Mouse (Mus musculus): ENCODE measurements at regions not wholly inside any gene's neighbourhood (a gene's known extent, or its start where the extent isn't known, plus 50 kb on each side); places are given as distances from the start of the nearest gene placed in this dataset.

DNA sequence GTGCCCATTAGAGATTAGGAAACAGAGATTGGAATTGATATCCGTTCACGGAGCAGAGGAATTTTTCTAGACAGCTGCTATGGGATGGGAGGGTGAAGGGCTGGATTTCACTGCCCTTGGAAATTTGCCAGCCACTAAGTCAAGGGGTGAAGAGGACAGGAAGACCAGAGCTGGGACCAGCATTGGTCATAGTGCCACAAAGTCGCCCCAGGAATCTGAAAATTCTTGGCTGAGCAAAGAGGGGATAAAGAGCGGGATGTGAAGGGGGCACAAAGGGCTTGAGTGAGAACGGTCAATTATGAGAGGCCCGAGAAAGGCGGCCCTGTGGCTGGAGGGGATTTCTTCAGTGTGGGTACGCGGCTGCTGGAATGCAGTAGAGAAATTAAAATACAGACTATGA, 189.6 kb downstream of the Vgll3 start:
- no peak for TF ChIP-seq CTCF (IDR thresholded peaks at IDR 0.05; ENCODE audit: low read depth)
- Histone ChIP-seq H3K4me1 (ENCODE audit: insufficient read depth) (no peaks in the 10 kb centered on the region), H3K9ac (no peak overlapping the region), H3K4me3 (ENCODE audit: low read depth, low read length) (no peak overlapping the region), H3K27me3 (ENCODE audit: insufficient read depth, low read length) (no peaks in the 10 kb centered on the region), H3K9me3 (ENCODE audit: low read depth, low read length) (no peaks in the 10 kb centered on the region), H3K4me2 (no peak overlapping the region), H3K27ac (ENCODE audit: low read depth) (no peak overlapping the region), H3K36me3 (ENCODE audit: insufficient read depth) (no peaks in the 10 kb centered on the region)
- no peak for ATAC-seq (ENCODE audit: insufficient read depth)
- 44% methylated on average over 9 of the region's 9 CpGs for WGBS
- peak; percentile 23 for DNase-seq

DNA sequence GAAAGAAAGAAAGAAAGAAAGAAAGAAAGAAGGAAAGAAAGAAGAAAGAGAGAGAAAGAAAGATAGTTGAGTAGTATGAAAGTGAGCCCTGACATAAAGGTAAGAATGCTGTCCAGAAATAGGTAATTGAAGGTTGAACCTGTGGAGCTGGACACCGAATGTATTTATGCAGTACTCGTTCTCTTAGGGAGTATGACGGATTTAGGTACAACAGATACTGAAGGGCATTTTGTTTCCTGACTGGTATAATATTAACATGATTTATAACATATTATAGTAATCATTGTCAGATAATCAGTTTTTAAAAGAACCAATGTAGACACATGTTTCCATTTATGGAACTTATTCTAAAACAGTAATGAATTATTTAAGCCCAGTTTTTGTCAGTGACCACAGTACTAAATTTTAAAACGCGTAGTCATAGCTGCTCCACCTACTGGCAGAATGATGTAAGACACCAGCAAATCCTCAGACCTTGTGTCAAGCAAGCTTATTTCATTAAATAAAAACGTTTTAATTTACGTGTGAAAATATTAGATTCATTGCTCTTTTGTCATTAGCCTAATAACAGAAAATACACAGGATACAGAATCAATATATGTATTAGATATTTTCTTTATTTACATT, 191.0 kb downstream of the Vgll3 start:
- Histone ChIP-seq H3K27me3 (ENCODE audit: insufficient read depth, low read length) (no peaks in the 10 kb centered on the region), H3K36me3 (ENCODE audit: insufficient read depth) (no peaks in the 10 kb centered on the region), H3K27ac (ENCODE audit: low read depth) (no peak overlapping the region), H3K9me3 (ENCODE audit: low read depth, low read length) (no peaks in the 10 kb centered on the region), H3K4me3 (ENCODE audit: low read depth, low read length) (no peak overlapping the region), H3K4me2 (no peak overlapping the region), H3K9ac (no peak overlapping the region), H3K4me1 (ENCODE audit: insufficient read depth) (no peaks in the 10 kb centered on the region)
- 44% methylated on average over 7 of the region's 7 CpGs for WGBS
- peak; percentile 71 for TF ChIP-seq CTCF (IDR thresholded peaks at IDR 0.05; ENCODE audit: low read depth)
- DNase-seq (peak; percentile 84), ATAC-seq (ENCODE audit: insufficient read depth) (no peak)

DNA sequence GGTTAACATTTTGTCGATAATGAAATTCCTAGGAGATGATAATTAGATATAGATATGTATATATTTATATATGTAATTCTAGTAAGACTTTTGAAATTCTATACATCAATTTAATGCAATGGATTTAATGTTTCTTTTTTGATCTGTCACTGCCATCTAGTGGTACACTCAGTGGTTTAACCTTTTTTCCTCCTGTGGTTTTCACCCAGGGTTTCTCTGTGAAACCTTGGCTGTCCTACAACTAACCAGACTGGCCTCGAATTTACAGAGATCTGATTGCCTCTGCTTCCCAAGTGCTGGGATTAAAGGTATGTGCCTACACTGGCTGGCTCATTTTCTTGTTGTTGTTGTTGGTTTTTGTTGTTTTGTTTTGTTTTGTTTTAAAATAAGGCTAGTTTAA, 198.6 kb downstream of the Vgll3 start:
- no peak overlapping the region for H3K27ac ChIP-seq (ENCODE audit: low read depth)
- H3K4me3 ChIP-seq (ENCODE audit: low read depth, low read length): no peak overlapping the region
- H3K4me2 ChIP-seq: no peak overlapping the region
- ATAC-seq (ENCODE audit: insufficient read depth): no peak; the same call in 1 of the 2 replicates
- no peaks in the 10 kb centered on the region for H3K36me3 ChIP-seq (ENCODE audit: insufficient read depth)
- H3K27me3 ChIP-seq (ENCODE audit: insufficient read depth, low read length): no peaks in the 10 kb centered on the region
- TF ChIP-seq CTCF (IDR thresholded peaks at IDR 0.05; ENCODE audit: low read depth): peak; percentile 57
- no peaks in the 10 kb centered on the region for H3K4me1 ChIP-seq (ENCODE audit: insufficient read depth)
- DNase-seq: peak; percentile 80
- 11% methylated on average over 2 of the region's 2 CpGs for WGBS
- no peaks in the 10 kb centered on the region for H3K9me3 ChIP-seq (ENCODE audit: low read depth, low read length)
- H3K9ac ChIP-seq: no peak overlapping the region

DNA sequence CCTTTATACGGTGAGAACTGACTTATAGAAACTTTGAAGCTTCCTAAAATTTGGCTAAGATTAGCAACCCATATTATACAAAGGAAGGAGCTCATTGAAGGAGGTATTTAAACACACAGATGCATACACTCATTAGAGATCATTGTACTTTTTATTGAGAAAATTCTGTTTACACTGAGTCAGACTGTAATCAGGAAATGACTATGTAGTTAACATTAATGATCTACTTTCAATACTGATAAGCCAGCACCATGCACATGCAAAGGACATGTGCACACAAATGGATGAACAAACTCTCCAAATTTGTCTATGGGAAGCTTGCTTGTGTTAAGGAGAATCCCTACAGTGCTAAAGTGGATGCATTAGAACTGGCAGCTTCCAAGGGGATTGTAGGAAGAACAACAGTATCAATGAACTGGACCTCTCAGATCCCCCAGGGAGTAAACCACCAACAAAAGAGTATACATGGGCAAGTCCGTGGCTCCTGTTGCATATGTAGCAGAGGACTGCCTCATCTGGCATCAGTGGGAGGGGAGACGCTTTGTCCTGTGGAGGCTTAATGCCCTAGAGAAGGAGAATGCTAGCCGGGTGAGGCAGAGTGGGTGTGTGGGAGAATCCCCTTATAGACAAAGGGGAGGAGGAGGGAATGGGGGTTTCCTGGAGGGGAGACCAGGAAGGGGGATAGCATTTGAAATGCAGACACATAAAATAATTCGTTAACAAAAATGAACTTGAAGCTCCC, 200.0 kb downstream of the Vgll3 start:
- 44% methylated on average over 5 of the region's 5 CpGs for WGBS
- no peaks in the 10 kb centered on the region for H3K27me3 ChIP-seq (ENCODE audit: insufficient read depth, low read length)
- H3K4me1 ChIP-seq (ENCODE audit: insufficient read depth): no peaks in the 10 kb centered on the region
- no peaks in the 10 kb centered on the region for H3K9me3 ChIP-seq (ENCODE audit: low read depth, low read length)
- DNase-seq (no peak), ATAC-seq (ENCODE audit: insufficient read depth) (no peak)
- TF ChIP-seq CTCF (IDR thresholded peaks at IDR 0.05; ENCODE audit: low read depth): no peak
- H3K36me3 ChIP-seq (ENCODE audit: insufficient read depth): no peaks in the 10 kb centered on the region
- no peak overlapping the region for H3K4me3 ChIP-seq (ENCODE audit: low read depth, low read length)
- no peak overlapping the region for H3K27ac ChIP-seq (ENCODE audit: low read depth)
- H3K4me2 ChIP-seq: no peak overlapping the region
- no peak overlapping the region for H3K9ac ChIP-seq

DNA sequence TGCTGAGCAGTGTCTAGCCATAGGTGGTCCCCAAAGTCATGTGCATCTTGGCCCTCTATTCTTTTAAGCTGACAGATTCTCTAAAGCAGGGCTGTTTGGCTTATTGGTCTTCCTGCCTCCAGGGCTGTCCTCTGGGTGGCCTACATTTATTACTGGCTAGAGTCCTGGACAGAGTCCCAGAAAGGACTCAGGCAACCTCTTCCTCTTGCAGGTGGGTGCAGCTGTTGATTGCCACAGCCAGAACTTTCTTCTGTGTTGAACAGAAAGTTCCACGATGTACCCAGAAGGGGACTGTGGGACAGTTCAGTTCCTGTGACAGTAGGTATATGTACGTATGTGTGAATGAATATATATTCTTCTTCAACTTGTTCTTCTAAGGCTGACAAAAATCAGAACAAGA, 202.0 kb downstream of the Vgll3 start:
- no peaks in the 10 kb centered on the region for H3K9me3 ChIP-seq (ENCODE audit: low read depth, low read length)

DNA sequence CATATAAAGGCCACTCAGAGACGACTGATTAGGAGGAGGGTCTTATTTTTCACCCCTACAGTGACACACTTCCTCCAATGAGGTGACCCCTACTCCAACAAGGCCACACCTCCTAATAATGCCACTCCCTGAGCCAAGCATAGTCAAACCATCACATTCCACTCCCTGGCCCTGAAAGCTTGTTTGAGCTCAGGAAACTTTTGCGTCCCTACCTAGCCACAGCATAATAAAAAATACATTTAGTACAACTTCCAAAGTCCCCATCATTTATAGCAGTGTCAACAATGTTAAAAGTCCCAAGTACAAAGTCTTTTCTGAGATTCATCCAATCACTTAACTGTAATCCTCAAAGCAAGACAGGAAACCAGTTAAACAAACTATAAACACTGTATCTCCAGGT, 208.3 kb downstream of the Vgll3 start:
- no peaks in the 10 kb centered on the region for H3K27me3 ChIP-seq (ENCODE audit: insufficient read depth, low read length)
- H3K4me3 ChIP-seq (ENCODE audit: low read depth, low read length): no peak overlapping the region
- no peaks in the 10 kb centered on the region for H3K36me3 ChIP-seq (ENCODE audit: insufficient read depth)
- H3K9me3 ChIP-seq (ENCODE audit: low read depth, low read length): no peaks in the 10 kb centered on the region
- ATAC-seq (ENCODE audit: insufficient read depth) (no peak), DNase-seq (no peak)
- H3K27ac ChIP-seq (ENCODE audit: low read depth): no peak overlapping the region
- 63% methylated on average over 2 of the region's 2 CpGs for WGBS
- no peak for TF ChIP-seq CTCF (IDR thresholded peaks at IDR 0.05; ENCODE audit: low read depth)
- no peak overlapping the region for H3K9ac ChIP-seq
- no peak overlapping the region for H3K4me2 ChIP-seq
- no peaks in the 10 kb centered on the region for H3K4me1 ChIP-seq (ENCODE audit: insufficient read depth)

More for the DNA sequence above, 202.0 kb downstream of the Vgll3 start:
- H3K36me3 ChIP-seq (ENCODE audit: insufficient read depth): no peaks in the 10 kb centered on the region
- H3K4me1 ChIP-seq (ENCODE audit: insufficient read depth): no peaks in the 10 kb centered on the region
- H3K4me2 ChIP-seq: no peak overlapping the region
- H3K27me3 ChIP-seq (ENCODE audit: insufficient read depth, low read length): no peaks in the 10 kb centered on the region
- ATAC-seq (ENCODE audit: insufficient read depth) (no peak), DNase-seq (peak; percentile 6)
- 67% methylated on average over 2 of the region's 2 CpGs for WGBS
- H3K27ac ChIP-seq (ENCODE audit: low read depth): no peak overlapping the region
- no peak overlapping the region for H3K9ac ChIP-seq
- no peak for TF ChIP-seq CTCF (IDR thresholded peaks at IDR 0.05; ENCODE audit: low read depth)
- H3K4me3 ChIP-seq (ENCODE audit: low read depth, low read length): no peak overlapping the region

Measured in lung, embryonic 14.5 days (tissue).